Comparison of ENCODE assay signal across 8 mouse cellular contexts in genomic region chr5:143909417-143910400, GRCm38 (mm10). TPM values are rescaled to one million over a fixed set of nuclear protein-coding genes. Genes with fewer than 3 reads are reported as not detected.
DNase-seq lines count a peak whose midpoint lies in the region; ATAC-seq and TF ChIP-seq lines count a peak whose summit lies in the region.

TSS of gene Aimp2 (minus strand) at chr5:143909847.
TSS of gene Pms2 (plus strand) at chr5:143909964.

- TF ChIP-seq POLR2A in bone marrow macrophage, adult 2 months (IDR thresholded peaks at IDR 0.05; ENCODE audit: borderline replicate concordance, low read depth, low read length): peak; percentile 72; the same call in 1 of the 2 replicates
- TF ChIP-seq POLR2A in embryonic fibroblast, embryonic 13.5 days (IDR thresholded peaks at IDR 0.05; ENCODE audit: low read depth, low read length): peak; percentile 85

- peaks cover 22% of the 10 kb centered on the region; the same call in 1 of the 2 replicates for H3K36me3 ChIP-seq in kidney, embryonic 14.5 days (ENCODE audit: control insufficient read depth, insufficient read depth, low read length)
- peaks cover 23% of the 10 kb centered on the region for H3K36me3 ChIP-seq in limb, embryonic 15.5 days

- WGBS in kidney, embryonic 14.5 days: under 1% methylated on average over 70 of the region's 70 CpGs
- WGBS in limb, embryonic 15.5 days: under 1% methylated on average over 70 of the region's 70 CpGs

- no peaks in the 10 kb centered on the region for H3K27me3 ChIP-seq in kidney, embryonic 14.5 days (ENCODE audit: control insufficient read depth, insufficient read depth, low read length)
- no peaks in the 10 kb centered on the region for H3K27me3 ChIP-seq in limb, embryonic 15.5 days

- H3K4me2 ChIP-seq in kidney, embryonic 14.5 days (replicated peaks; ENCODE audit: low read depth, low read length): peak within 1 kb of the TSS; percentile 63
- peak within 1 kb of the TSS; percentile 59 for H3K4me2 ChIP-seq in limb, embryonic 15.5 days

- peak; percentile 98 for DNase-seq in A20 (ENCODE audit: low read depth, low spot score)
- DNase-seq in heart, adult 9 months (ENCODE audit: low spot score in 2 of 2): peak; percentile 98
- DNase-seq in monocyte, adult 2 months (ENCODE audit: low read depth in 1 of 2, low spot score in 2 of 2): peak; percentile 87 to 90
- DNase-seq in spleen, postnatal 36 days (ENCODE audit: low spot score in 2 of 2): peak; percentile 96 to 97

- H3K9me3 ChIP-seq in kidney, embryonic 14.5 days (ENCODE audit: control insufficient read depth, low read length): no peaks in the 10 kb centered on the region
- no peaks in the 10 kb centered on the region for H3K9me3 ChIP-seq in limb, embryonic 15.5 days

- peak within 1 kb of the TSS; percentile 42 for H3K27ac ChIP-seq in bone marrow macrophage, adult 2 months (ENCODE audit: insufficient read depth, low read depth, low read length)
- peak within 1 kb of the TSS; percentile 38 for H3K27ac ChIP-seq in embryonic fibroblast, embryonic 13.5 days (ENCODE audit: insufficient read depth, low read length)
- H3K27ac ChIP-seq in kidney, embryonic 14.5 days (ENCODE audit: low read depth, low read length): peak within 1 kb of the TSS; percentile 85
- peak within 1 kb of the TSS; percentile 92 for H3K27ac ChIP-seq in limb, embryonic 15.5 days

- peak within 1 kb of the TSS; percentile 69 for H3K4me3 ChIP-seq in bone marrow macrophage, adult 2 months (ENCODE audit: insufficient read depth, low read length)
- H3K4me3 ChIP-seq in embryonic fibroblast, embryonic 13.5 days (ENCODE audit: insufficient read depth, low read length): peak within 1 kb of the TSS; percentile 82
- H3K4me3 ChIP-seq in kidney, embryonic 14.5 days (ENCODE audit: low read length): peak within 1 kb of the TSS; percentile 69
- peak within 1 kb of the TSS; percentile 69 for H3K4me3 ChIP-seq in limb, embryonic 15.5 days

- H3K4me1 ChIP-seq in bone marrow macrophage, adult 2 months (ENCODE audit: control insufficient read depth, insufficient read depth, low read length): peaks cover 10% of the 10 kb centered on the region; the same call in 1 of the 2 replicates
- peaks cover 6% of the 10 kb centered on the region; the same call in 1 of the 2 replicates for H3K4me1 ChIP-seq in embryonic fibroblast, embryonic 13.5 days (ENCODE audit: control insufficient read depth, insufficient read depth, low read length)
- H3K4me1 ChIP-seq in kidney, embryonic 14.5 days (ENCODE audit: control insufficient read depth, insufficient read depth, low read length): peaks cover 23% of the 10 kb centered on the region
- H3K4me1 ChIP-seq in limb, embryonic 15.5 days: peaks cover 25% of the 10 kb centered on the region

- no peak for TF ChIP-seq CTCF in bone marrow macrophage, adult 2 months (IDR thresholded peaks at IDR 0.05; ENCODE audit: low read depth, low read length)
- no peak for TF ChIP-seq CTCF in embryonic fibroblast, embryonic 13.5 days (IDR thresholded peaks at IDR 0.05; ENCODE audit: borderline replicate concordance, insufficient read depth, low read length)

- ATAC-seq in kidney, embryonic 14.5 days (ENCODE audit: low FRiP score, low TSS enrichment): peak; percentile 98
- ATAC-seq in limb, embryonic 15.5 days (ENCODE audit: insufficient number of reproducible peaks, low FRiP score, low TSS enrichment, low read depth): peak; percentile 98

- H3K9ac ChIP-seq in kidney, embryonic 14.5 days (ENCODE audit: low read depth, low read length): peak within 1 kb of the TSS; percentile 70
- H3K9ac ChIP-seq in limb, embryonic 15.5 days: peak within 1 kb of the TSS; percentile 48

RNA-seq across cellular contexts. Expression of gene Aimp2, which starts in this region (rescaled TPM):
- polyA plus RNA-seq in bone marrow macrophage, adult 2 months (2012; ENCODE audit: insufficient read depth, insufficient read length, missing spikeins): 14.4 and 16.0 TPM in 2 replicates
- polyA plus RNA-seq in embryonic fibroblast, embryonic 13.5 days (2011; ENCODE audit: insufficient read length, low read depth, missing spikeins): 94.0 and 102 TPM in 2 replicates
- 113 and 120 TPM in 2 replicates for polyA plus RNA-seq in kidney, embryonic 14.5 days (2014; fragmentation: Nextera tagmentation; extraction: Ambion mirVana)
- polyA plus RNA-seq in limb, embryonic 15.5 days (2015; fragmentation: Nextera tagmentation; extraction: Ambion mirVana): 99.5 and 111 TPM in 2 replicates

RNA-seq across cellular contexts. Expression of gene Pms2, which starts in this region (rescaled TPM):
- 7.9 and 9.9 TPM in 2 replicates for polyA plus RNA-seq in bone marrow macrophage, adult 2 months (2012; ENCODE audit: insufficient read depth, insufficient read length, missing spikeins)
- polyA plus RNA-seq in embryonic fibroblast, embryonic 13.5 days (2011; ENCODE audit: insufficient read length, low read depth, missing spikeins): 13.1 and 19.5 TPM in 2 replicates
- polyA plus RNA-seq in kidney, embryonic 14.5 days (2014; fragmentation: Nextera tagmentation; extraction: Ambion mirVana): 27.2 and 37.5 TPM in 2 replicates
- polyA plus RNA-seq in limb, embryonic 15.5 days (2015; fragmentation: Nextera tagmentation; extraction: Ambion mirVana): 23.6 and 26.5 TPM in 2 replicates

Comparison
In these comparisons a context has a peak if more than half of its experiments do, and no peak if none do; other contexts are left out.
1. Peak in every context shown above with its lines: DNase-seq, ATAC-seq, H3K4me3 ChIP-seq and H3K27ac ChIP-seq.
2. H3K27ac ChIP-seq: peak in every context shown above with its lines; median percentile 92 in limb, embryonic 15.5 days; 85 in kidney, embryonic 14.5 days; 42 in bone marrow macrophage, adult 2 months; 38 in embryonic fibroblast, embryonic 13.5 days.